Mouse (Mus musculus) intestine, embryonic 14.5 days (tissue): ENCODE data around the gene Ddx54. TPM values are rescaled to one million over a fixed set of nuclear protein-coding genes. Genes with fewer than 3 reads are reported as not detected.

Experiments used
- polyA plus RNA-seq: library from polyadenylated mRNA; unstranded; fragments of >200 nt; fragmentation: Nextera tagmentation; extraction: Ambion mirVana; gene quantifications from 2 replicates; pipeline ENCODE4 v1.2.1, GENCODE M21; 2014

Gene Ddx54
- polyA plus RNA-seq, 1 experiment from 2014 or later = 41.0 TPM

Other genes starting within 250 kb of the Ddx54 start
- gene Lhx5, start 181.0 kb upstream of the Ddx54 start, polyA plus RNA-seq = not detected in 2 replicates
- gene Sdsl, start 139.9 kb upstream of the Ddx54 start, polyA plus RNA-seq = 8.4 and 9.9 TPM in 2 replicates
- gene Sds, start 136.2 kb upstream of the Ddx54 start, polyA plus RNA-seq = not detected in 2 replicates
- 36.5 and 42.1 TPM in 2 replicates for gene Plbd2, start 109.1 kb upstream of the Ddx54 start, polyA plus RNA-seq
- gene Slc8b1, start 101.6 kb upstream of the Ddx54 start, polyA plus RNA-seq = 3.3 and 3.8 TPM in 2 replicates
- 22.7 and 23.6 TPM in 2 replicates for gene Tpcn1, start 24.1 kb upstream of the Ddx54 start, polyA plus RNA-seq
- 0.24 and 0.48 TPM in 2 replicates for gene Iqcd, start 23.7 kb upstream of the Ddx54 start, polyA plus RNA-seq
- 8.1 and 9.4 TPM in 2 replicates for gene Rita1, start 150 bp upstream of the Ddx54 start, polyA plus RNA-seq
- gene Cfap73, start 21.5 kb downstream of the Ddx54 start, polyA plus RNA-seq = not detected in 2 replicates
- 0.15 and 0.50 TPM in 2 replicates for gene Rasal1, start 36.1 kb downstream of the Ddx54 start, polyA plus RNA-seq
- 3.7 and 4.0 TPM in 2 replicates for gene Dtx1, start 99.2 kb downstream of the Ddx54 start, polyA plus RNA-seq
- gene Oas2, start 137.1 kb downstream of the Ddx54 start, polyA plus RNA-seq = 0.26 and 0.50 TPM in 2 replicates
- 0.49 and 0.60 TPM in 2 replicates for gene Oas3, start 164.9 kb downstream of the Ddx54 start, polyA plus RNA-seq
- gene Oas1e, start 182.8 kb downstream of the Ddx54 start, polyA plus RNA-seq = not detected in 2 replicates
- 0.70 and 0.79 TPM in 2 replicates for gene Oas1c, start 199.8 kb downstream of the Ddx54 start, polyA plus RNA-seq
- not detected in 2 replicates for gene Oas1f, start 234.6 kb downstream of the Ddx54 start, polyA plus RNA-seq
- gene Oas1h, start 248.7 kb downstream of the Ddx54 start, polyA plus RNA-seq = not detected in 2 replicates